Mouse (Mus musculus): ENCODE results near the gene Astn2. TPM values are rescaled to one million over a fixed set of nuclear protein-coding genes. Genes with fewer than 3 reads are reported as not detected.

The Astn2 gene
- total RNA-seq, 2 experiments from 2014 or later, result not detected

GRCm38 (mm10) chr4:65773368-65774010, 630.9 kb downstream of the Astn2 start:
- ATAC-seq (replicated peaks; ENCODE audit: low FRiP score, poor library complexity, severe bottlenecking), result no peak

GRCm38 (mm10) chr4:65770952-65771351, 633.5 kb downstream of the Astn2 start:
- no peak for ATAC-seq (replicated peaks; ENCODE audit: low FRiP score, poor library complexity, severe bottlenecking)

- no peak for ATAC-seq (replicated peaks; ENCODE audit: low FRiP score, poor library complexity, severe bottlenecking)
These were observed 636.5 kb downstream of the Astn2 start for GRCm38 (mm10) chr4:65767919-65768318.

- no peak for ATAC-seq (replicated peaks; ENCODE audit: low FRiP score, poor library complexity, severe bottlenecking)
These were observed 637.0 kb downstream of the Astn2 start for GRCm38 (mm10) chr4:65767431-65767830.

GRCm38 (mm10) chr4:65765312-65765711, 639.1 kb downstream of the Astn2 start:
- no peak for ATAC-seq (replicated peaks; ENCODE audit: low FRiP score, poor library complexity, severe bottlenecking)

GRCm38 (mm10) chr4:65764275-65764674, 640.1 kb downstream of the Astn2 start:
- ATAC-seq (replicated peaks; ENCODE audit: low FRiP score, poor library complexity, severe bottlenecking), result no peak

- ATAC-seq (replicated peaks; ENCODE audit: low FRiP score, poor library complexity, severe bottlenecking), result no peak
These were observed 640.6 kb downstream of the Astn2 start for GRCm38 (mm10) chr4:65763823-65764222.

GRCm38 (mm10) chr4:65762116-65762515, 642.3 kb downstream of the Astn2 start:
- no peak for ATAC-seq (replicated peaks; ENCODE audit: low FRiP score, poor library complexity, severe bottlenecking)

- ATAC-seq (replicated peaks; ENCODE audit: low FRiP score, poor library complexity, severe bottlenecking), result no peak
These were observed 642.8 kb downstream of the Astn2 start for GRCm38 (mm10) chr4:65761658-65762057.

- ATAC-seq (replicated peaks; ENCODE audit: low FRiP score, poor library complexity, severe bottlenecking), result no peak
These were observed 645.6 kb downstream of the Astn2 start for GRCm38 (mm10) chr4:65758875-65759201.

- ATAC-seq (replicated peaks; ENCODE audit: low FRiP score, poor library complexity, severe bottlenecking), result no peak
These were observed 646.1 kb downstream of the Astn2 start for GRCm38 (mm10) chr4:65758174-65758874.

GRCm38 (mm10) chr4:65752941-65753340, 651.5 kb downstream of the Astn2 start:
- no peak for ATAC-seq (replicated peaks; ENCODE audit: low FRiP score, poor library complexity, severe bottlenecking)

- no peak for ATAC-seq (replicated peaks; ENCODE audit: low FRiP score, poor library complexity, severe bottlenecking)
These were observed 659.6 kb downstream of the Astn2 start for GRCm38 (mm10) chr4:65744788-65745187.

GRCm38 (mm10) chr4:65744088-65744610, 660.3 kb downstream of the Astn2 start:
- no peak for ATAC-seq (replicated peaks; ENCODE audit: low FRiP score, poor library complexity, severe bottlenecking)

GRCm38 (mm10) chr4:65743160-65743691, 661.2 kb downstream of the Astn2 start:
- no peak for ATAC-seq (replicated peaks; ENCODE audit: low FRiP score, poor library complexity, severe bottlenecking)

- ATAC-seq (replicated peaks; ENCODE audit: low FRiP score, poor library complexity, severe bottlenecking), result no peak
These were observed 680.0 kb downstream of the Astn2 start for GRCm38 (mm10) chr4:65724414-65724813.

- ATAC-seq (replicated peaks; ENCODE audit: low FRiP score, poor library complexity, severe bottlenecking), result no peak
These were observed 684.8 kb downstream of the Astn2 start for GRCm38 (mm10) chr4:65719610-65720009.

GRCm38 (mm10) chr4:65717899-65718298, 686.5 kb downstream of the Astn2 start:
- ATAC-seq (replicated peaks; ENCODE audit: low FRiP score, poor library complexity, severe bottlenecking), result no peak

- ATAC-seq (replicated peaks; ENCODE audit: low FRiP score, poor library complexity, severe bottlenecking), result no peak
These were observed 688.3 kb downstream of the Astn2 start for GRCm38 (mm10) chr4:65716086-65716485.

GRCm38 (mm10) chr4:65711678-65712077, 692.7 kb downstream of the Astn2 start:
- no peak for ATAC-seq (replicated peaks; ENCODE audit: low FRiP score, poor library complexity, severe bottlenecking)

- ATAC-seq (replicated peaks; ENCODE audit: low FRiP score, poor library complexity, severe bottlenecking), result no peak
These were observed 693.8 kb downstream of the Astn2 start for GRCm38 (mm10) chr4:65710623-65711022.

Data from erythroid progenitor cell, adult 5-6 weeks (primary cell).